Mouse (Mus musculus) embryonic facial prominence, embryonic 14.5 days (tissue): ENCODE data around the gene Slc7a7. TPM values are rescaled to one million over a fixed set of nuclear protein-coding genes. Genes with fewer than 3 reads are reported as not detected.

Source experiments
- ATAC-seq: fragments of 200-750 bp; cut with Nextera tagmentation; 2 replicates; pipeline ENCODE4 v1.8.0; 2017; ENCODE audit warnings: low read depth, moderate number of reproducible peaks, moderate TSS enrichment
- DNase-seq: peaks from one replicate; pipeline ENCODE4 v3.0.0-alpha.2; 2015; ENCODE audit warnings: low spot score
- H3K27ac ChIP-seq: fragments of 300-500 bp; sonication (generic); replicated peaks from 2 replicates; pipeline ENCODE4 v1.5.1; 2014; ENCODE audit warnings: low read depth, mild to moderate bottlenecking, low read length, moderate library complexity
- H3K27me3 ChIP-seq: fragments of 300-500 bp; sonication (generic); replicated peaks from 2 replicates; pipeline ENCODE4 v1.6.1; 2014; ENCODE audit warnings: low read length; ENCODE audit not compliant: control insufficient read depth, insufficient read depth
- H3K36me3 ChIP-seq: fragments of 300-500 bp; sonication (generic); 2 replicates; pipeline ENCODE4 v1.6.1; 2014; ENCODE audit warnings: low read length, mixed read lengths; ENCODE audit not compliant: control insufficient read depth, insufficient read depth
- H3K4me1 ChIP-seq: fragments of 300-500 bp; sonication (generic); 2 replicates; pipeline ENCODE4 v1.6.1; 2014; ENCODE audit warnings: antibody characterized with exemption, low read length; ENCODE audit not compliant: control insufficient read depth, insufficient read depth
- H3K4me2 ChIP-seq: fragments of 300-500 bp; sonication (generic); 2 replicates; pipeline ENCODE4 v1.6.1; 2014; ENCODE audit warnings: low read depth, mild to moderate bottlenecking, low read length, moderate library complexity, mixed read lengths
- H3K4me3 ChIP-seq: fragments of 300-500 bp; sonication (generic); 2 replicates; pipeline ENCODE4 v1.5.1; 2014; ENCODE audit warnings: low read depth, mild to moderate bottlenecking, low read length
- H3K9ac ChIP-seq: fragments of 300-500 bp; sonication (generic); 2 replicates; pipeline ENCODE4 v1.6.1; 2014; ENCODE audit warnings: low read depth, mild to moderate bottlenecking, low read length, moderate library complexity, mixed read lengths
- H3K9me3 ChIP-seq: fragments of 300-500 bp; sonication (generic); 2 replicates; pipeline ENCODE4 v1.6.1; 2016; ENCODE audit warnings: low read length; ENCODE audit not compliant: control insufficient read depth
- WGBS: fragments of 180-500 bp; shearing (Covaris S2); extraction: QIAGEN DNeasy Blood & Tissue Kit; methylation state at CpG from one replicate; pipeline ENCODE4 v1.1.7; 2014; 5-methylcytosine and 5-hydroxymethylcytosine counted together
- polyA plus RNA-seq: library from polyadenylated mRNA; unstranded; fragments of >200 nt; fragmentation: Nextera tagmentation; extraction: Ambion mirVana; gene quantifications from 2 replicates; pipeline ENCODE4 v1.2.1, GENCODE M21; 2014

The Slc7a7 gene
- polyA plus RNA-seq, 1 experiment from 2014 or later: 7.7 TPM

DNA sequence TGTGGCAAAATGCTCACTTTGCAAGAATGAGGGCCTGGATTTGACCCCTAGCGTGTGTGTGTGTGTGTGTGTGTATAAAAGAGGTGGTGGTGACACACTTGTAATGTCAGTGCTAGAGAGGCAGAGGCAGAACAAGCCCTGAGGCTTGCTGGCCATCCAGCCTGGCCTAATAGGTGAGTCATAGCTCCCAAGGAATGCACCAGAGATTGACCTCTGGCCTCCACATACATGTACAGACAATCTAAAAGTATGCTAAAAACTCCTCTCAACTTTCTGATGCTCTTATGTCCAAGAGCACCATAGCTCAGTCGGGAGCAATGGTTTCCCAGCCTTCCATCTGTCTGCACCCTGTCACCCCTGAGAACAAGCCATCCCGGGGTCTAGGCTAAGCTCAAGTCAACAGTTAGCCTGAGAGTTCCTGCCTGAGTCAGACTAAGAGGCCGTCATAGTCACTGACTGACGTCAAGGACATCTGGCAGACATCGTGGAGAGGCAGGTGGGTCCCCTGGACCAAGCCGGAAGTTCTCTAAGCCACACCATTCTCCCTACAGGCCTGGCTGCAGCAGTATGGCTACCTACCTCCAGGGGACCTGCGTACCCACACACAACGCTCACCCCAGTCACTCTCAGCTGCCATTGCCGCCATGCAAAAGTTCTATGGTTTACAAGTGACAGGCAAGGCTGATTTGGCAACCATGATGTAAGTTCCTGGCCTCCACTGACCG lies 17.8 kb upstream of the Slc7a7 start:
- no peak overlapping the region for H3K27ac ChIP-seq
- H3K27me3 ChIP-seq: no peaks in the 10 kb centered on the region
- 80% methylated on average over 11 of the region's 11 CpGs for WGBS
- peaks cover 53% of the 10 kb centered on the region for H3K36me3 ChIP-seq
- no peak overlapping the region for H3K4me2 ChIP-seq
- ATAC-seq: no peak
- no peak overlapping the region for H3K4me3 ChIP-seq
- peaks cover 15% of the 10 kb centered on the region for H3K4me1 ChIP-seq
- H3K9me3 ChIP-seq: no peaks in the 10 kb centered on the region
- DNase-seq: no peak
- H3K9ac ChIP-seq: no peak overlapping the region

- peak overlapping the region; percentile 99 for H3K27ac ChIP-seq
- WGBS: 46% methylated on average over 12 of the region's 12 CpGs
- peaks cover 27% of the 10 kb centered on the region for H3K4me1 ChIP-seq
Measured at GRCm38 (mm10) chr14:54433941-54434531, 16.5 kb upstream of the Slc7a7 start.

DNA sequence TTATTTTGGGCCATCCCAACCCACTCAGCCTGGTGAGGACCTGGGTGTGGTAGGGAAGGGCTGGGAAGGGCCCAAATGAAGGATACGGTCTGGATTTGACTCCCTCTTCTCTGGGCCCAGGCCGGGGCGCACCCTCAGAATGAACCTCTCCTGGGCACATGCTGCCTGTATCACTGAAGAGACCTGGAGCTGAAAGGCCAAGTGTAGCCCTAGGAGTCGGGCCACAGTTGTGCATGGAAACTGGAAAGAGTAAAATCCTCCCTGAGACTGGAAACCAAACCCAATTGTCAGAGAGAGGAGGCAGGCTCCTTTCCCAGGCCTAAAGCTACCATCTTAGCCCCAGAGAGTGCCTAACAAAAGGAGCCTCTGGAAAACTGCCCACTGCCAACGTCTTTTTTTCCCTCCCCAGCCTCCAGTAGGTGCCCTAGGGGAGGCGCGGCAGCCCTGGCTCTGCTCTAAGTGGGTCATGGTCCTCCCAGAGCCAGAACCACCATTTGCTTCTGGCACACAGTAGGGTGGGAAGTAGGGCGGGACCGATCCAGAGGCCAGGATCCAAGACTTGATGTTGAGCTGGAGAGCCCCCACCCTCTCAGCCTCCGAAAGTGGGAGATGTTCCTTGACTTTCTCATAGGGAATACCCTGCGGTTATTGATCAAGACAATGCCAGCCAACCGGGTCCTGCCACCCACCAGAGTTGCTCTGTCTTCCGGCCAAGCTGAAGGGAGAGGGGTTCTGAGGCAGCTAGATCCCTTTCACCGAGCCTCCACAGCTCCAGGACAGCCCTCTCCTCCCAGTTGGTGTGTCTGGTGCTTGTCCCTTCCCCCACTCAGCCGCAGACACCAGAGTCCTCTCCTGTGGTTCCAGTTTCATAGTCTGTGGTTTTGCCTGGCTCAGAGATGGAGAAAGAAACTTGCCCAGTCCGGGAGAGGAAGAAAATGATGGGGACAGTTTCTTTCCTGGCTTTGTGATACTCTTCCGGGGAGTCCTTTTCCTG lies 15.6 kb upstream of the Slc7a7 start:
- Histone ChIP-seq H3K9me3 (no peaks in the 10 kb centered on the region), H3K36me3 (peaks cover 49% of the 10 kb centered on the region), H3K4me3 (peak overlapping the region; percentile 83), H3K9ac (peak overlapping the region; percentile 95), H3K4me2 (peak overlapping the region; percentile 79), H3K27ac (peak overlapping the region; percentile 99), H3K27me3 (no peaks in the 10 kb centered on the region), H3K4me1 (peaks cover 27% of the 10 kb centered on the region)
- peak; percentile 62 for DNase-seq
- whole genome bisulfite sequencing: 24% methylated on average over 13 of the region's 17 CpGs
- 0 out of 2 replicates have a peak, but pooled peaks have one; percentile 23 for ATAC-seq

More at GRCm38 (mm10) chr14:54433941-54434531, 16.5 kb upstream of the Slc7a7 start:
- Histone ChIP-seq H3K4me2 (peak overlapping the region; percentile 79), H3K4me3 (peak overlapping the region; percentile 83), H3K9ac (peak overlapping the region; percentile 95), H3K36me3 (peaks cover 50% of the 10 kb centered on the region), H3K9me3 (no peaks in the 10 kb centered on the region), H3K27me3 (no peaks in the 10 kb centered on the region)
- ATAC-seq (no peak), DNase-seq (no peak)

- Histone ChIP-seq H3K27me3 (no peaks in the 10 kb centered on the region), H3K27ac (peak overlapping the region; percentile 99), H3K4me2 (peak overlapping the region; percentile 79), H3K9me3 (no peaks in the 10 kb centered on the region), H3K36me3 (peaks cover 41% of the 10 kb centered on the region), H3K4me1 (peaks cover 30% of the 10 kb centered on the region), H3K4me3 (peak overlapping the region; percentile 83), H3K9ac (peak overlapping the region; percentile 95)
- ATAC-seq (peak; percentile 10), DNase-seq (no peak)
- WGBS: under 1% methylated on average over 46 of the region's 54 CpGs
Measured at GRCm38 (mm10) chr14:54432078-54432836, 14.7 kb upstream of the Slc7a7 start.

GRCm38 (mm10) chr14:54431334-54432077 lies 13.9 kb upstream of the Slc7a7 start, which contains the start of gene Mmp14:
Gene Mmp14, plus strand, starts transcription at chr14:54431612.
- ATAC-seq (peak; percentile 75), DNase-seq (peak; percentile 96)
- H3K4me2 ChIP-seq: peak within 1 kb of the TSS; percentile 79
- H3K36me3 ChIP-seq: peaks cover 34% of the 10 kb centered on the region
- H3K4me3 ChIP-seq: peak within 1 kb of the TSS; percentile 83
- WGBS: under 1% methylated on average over 26 of the region's 49 CpGs
- H3K9ac ChIP-seq: peak within 1 kb of the TSS; percentile 95
- peaks cover 30% of the 10 kb centered on the region for H3K4me1 ChIP-seq
- peak within 1 kb of the TSS; percentile 99 for H3K27ac ChIP-seq
- no peaks in the 10 kb centered on the region for H3K9me3 ChIP-seq
- no peaks in the 10 kb centered on the region for H3K27me3 ChIP-seq

- Histone ChIP-seq H3K9ac (peak overlapping the region; percentile 95), H3K4me2 (peak overlapping the region; percentile 79), H3K4me1 (peaks cover 36% of the 10 kb centered on the region), H3K36me3 (peaks cover 24% of the 10 kb centered on the region), H3K9me3 (no peaks in the 10 kb centered on the region), H3K4me3 (peak overlapping the region; percentile 83), H3K27ac (peak overlapping the region; percentile 99), H3K27me3 (no peaks in the 10 kb centered on the region)
- WGBS: 9% methylated on average over 18 of the region's 18 CpGs
- no peak for ATAC-seq
- DNase-seq: no peak
Measured at GRCm38 (mm10) chr14:54430406-54431145, 13.0 kb upstream of the Slc7a7 start.
